Mouse (Mus musculus) kidney, adult 8-10 months (tissue): Measurements from ENCODE around the gene Tmem86a.
"Not testable (repeated sequence)": the region's sequence is repeated elsewhere in the genome, so short reads cannot be mapped to it uniquely, and the experiment has no call there.

Experiments
- DNase-seq, 2 experiments: peaks; one replicate each; pipeline ENCODE4 v3.0.0; 2022

Tmem86a gene

DNA sequence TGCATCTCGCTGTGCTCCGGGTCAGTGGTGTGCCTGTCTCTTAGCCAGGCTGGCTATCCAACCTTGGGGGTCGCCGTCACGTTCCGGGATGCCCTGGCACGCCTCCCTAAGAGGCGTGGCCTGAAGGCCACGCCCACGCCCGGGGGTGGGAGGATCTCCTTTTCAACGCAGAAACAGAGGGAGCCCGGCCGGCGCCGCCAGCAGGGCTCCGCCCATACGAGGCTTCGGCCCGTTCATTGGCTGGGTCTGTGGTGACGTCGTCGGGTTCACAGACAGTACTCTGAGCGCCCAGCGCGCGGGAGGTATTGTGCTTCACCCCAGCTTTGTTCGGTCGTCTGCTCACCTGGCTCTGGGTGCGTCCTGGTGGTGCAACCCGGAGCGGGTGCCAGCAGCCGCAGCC, at the start of gene Tmem86a:
Gene Tmem86a (plus strand): TSS at position 236 of the 400 bp plus-strand sequence.
- DNase-seq: peak; percentile 95 to 96

DNA sequence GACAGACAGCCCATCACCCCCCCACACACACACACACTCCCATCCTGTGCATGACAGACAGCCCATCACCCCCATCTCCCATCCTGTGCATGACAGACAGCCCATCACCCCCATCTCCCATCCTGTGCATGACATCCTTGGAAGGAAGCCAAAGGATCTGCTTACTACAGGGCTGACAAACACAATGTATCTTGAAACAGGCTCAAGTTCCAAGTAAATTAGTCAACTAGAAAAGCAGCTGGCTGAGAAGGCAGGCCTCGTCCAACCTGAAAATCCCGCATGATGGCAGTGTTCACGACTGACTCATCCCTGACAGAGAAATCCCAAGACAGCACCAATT, 49.8 kb upstream of the Tmem86a start:
- DNase-seq: peak in 1 of 2 experiments; percentile 39

DNA sequence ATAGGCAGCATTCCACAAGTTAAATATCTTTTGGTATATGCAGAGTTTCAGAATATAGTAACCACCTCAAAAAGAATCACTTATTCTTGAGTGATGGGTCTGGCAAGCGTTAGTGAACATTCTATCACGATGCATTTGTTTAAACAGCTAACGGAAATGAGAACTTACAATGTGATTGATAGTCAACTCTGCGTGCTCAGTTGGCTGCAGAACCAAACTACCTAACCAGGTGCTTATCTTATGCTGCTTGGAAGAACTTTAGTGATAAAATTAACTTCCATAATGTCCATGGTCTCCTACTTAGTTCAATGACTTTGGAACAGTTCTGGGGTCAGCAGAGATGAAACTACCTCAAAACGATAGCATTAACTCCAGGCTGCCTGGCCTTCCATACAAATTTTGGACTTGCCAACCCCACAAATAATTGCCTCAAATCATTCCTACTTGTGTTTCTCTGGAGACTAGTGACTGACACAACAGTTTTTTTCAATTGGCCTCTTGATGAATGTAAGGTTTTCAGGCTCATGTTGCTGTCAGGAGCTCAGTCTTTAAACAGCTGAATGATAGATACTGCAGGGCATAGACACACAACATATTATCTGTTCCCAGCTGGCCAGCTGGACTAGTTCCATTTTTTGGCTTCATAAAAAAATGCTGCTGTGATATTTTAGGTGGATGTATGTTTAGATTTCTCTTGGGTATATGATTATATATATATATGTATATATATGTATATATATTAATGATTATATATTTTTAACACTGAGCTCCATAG, 49.1 kb upstream of the Tmem86a start:
- no peak for DNase-seq

DNA sequence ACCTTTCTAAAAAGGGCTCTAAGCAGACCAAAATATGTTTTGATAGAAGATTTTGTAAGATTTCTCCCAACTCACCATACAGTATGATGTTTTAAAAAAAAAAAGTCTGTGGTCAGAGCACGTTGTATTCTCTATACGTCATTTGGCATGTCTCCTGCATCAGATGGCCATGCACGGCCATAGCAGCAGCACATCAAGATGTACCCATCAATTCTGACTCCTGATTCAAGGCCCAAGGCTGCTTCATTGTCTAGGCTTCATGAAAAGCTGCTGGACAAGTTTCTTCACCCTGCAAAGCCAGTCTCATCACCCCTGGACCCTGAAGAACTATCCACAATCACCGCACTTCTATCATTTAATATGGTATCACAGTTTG, 48.5 kb upstream of the Tmem86a start:
- DNase-seq: no peak

DNA sequence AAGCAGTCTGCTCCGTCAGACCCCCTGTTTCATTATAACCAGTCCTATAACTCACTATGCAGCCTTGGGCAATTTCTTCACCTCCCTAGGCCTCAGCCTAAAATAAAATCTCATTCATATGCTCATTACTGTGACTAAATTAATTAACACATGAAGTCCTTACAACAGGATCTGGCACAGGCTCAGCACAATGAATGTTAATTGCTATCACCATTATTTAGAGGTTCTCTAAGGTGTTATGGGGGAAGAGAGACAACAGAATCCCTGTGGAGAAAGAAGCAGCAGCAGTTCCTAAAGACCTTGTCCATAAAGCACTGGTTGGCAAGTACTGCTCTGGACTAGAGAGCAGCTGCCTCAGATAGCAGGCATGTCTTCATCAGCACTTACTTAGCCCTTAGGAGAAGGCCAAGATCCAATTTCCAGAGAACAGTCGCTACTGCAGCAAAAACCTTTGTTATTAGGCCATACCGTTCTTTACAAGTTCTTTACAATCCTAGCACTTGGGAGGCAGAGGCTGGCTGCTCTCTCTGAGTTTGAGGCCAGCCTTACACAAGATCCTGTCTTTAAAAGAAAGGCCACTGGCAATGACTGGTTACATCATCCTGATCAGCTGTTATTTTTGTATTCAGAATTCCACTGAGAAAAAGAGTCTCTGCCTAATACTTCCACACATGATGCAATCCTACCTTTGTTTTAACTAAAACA, 46.8 kb upstream of the Tmem86a start:
- DNase-seq: no peak

DNA sequence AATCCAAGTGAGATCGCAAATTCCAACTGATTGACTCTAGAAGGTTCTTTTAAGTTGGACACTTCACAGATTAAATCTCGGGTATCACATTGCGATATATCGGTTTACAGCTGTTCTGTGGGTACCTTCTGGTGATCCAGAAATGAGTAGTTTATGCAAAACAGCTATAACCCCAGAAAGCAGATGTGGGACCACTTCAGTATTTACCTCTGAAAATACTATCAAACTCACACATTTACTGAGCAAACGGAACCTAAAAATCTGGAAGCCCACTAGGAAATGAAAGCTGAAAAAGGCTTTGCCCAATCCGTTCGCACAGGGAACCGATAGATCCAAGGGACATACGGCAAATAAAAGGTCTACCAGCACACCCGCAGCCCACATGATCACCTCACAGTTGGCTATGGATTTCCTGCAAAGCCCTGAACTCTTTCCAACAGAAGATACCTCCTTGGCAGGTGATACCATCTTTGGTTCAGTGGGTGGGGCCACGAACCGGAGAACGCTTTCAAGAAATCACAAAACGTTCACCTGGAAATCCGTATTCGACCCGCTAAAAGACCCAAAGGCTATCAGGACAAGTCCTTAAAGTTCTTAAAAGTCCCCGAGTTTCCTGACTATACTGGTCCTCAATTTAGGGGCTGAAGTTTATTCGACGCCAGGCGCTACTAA, 43.2 kb upstream of the Tmem86a start:
- no peak for DNase-seq

DNA sequence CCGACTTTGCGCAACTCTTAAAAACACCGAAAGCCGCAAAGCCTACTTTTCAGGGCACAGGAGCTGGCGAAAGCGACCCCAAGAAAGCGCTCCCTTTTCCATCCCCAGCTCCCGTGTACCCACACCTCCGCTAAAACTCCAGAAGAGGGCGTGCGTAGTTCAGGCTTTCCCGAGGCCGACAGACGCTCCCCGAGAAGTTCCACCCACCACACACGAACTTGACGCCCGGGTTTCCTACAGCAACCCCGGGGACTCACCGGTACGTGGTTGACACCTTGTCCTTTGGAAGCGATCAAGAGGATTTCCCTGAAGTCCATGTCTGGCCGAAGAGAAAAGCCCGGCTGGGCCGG, 42.6 kb upstream of the Tmem86a start:
- DNase-seq: no peak

DNA sequence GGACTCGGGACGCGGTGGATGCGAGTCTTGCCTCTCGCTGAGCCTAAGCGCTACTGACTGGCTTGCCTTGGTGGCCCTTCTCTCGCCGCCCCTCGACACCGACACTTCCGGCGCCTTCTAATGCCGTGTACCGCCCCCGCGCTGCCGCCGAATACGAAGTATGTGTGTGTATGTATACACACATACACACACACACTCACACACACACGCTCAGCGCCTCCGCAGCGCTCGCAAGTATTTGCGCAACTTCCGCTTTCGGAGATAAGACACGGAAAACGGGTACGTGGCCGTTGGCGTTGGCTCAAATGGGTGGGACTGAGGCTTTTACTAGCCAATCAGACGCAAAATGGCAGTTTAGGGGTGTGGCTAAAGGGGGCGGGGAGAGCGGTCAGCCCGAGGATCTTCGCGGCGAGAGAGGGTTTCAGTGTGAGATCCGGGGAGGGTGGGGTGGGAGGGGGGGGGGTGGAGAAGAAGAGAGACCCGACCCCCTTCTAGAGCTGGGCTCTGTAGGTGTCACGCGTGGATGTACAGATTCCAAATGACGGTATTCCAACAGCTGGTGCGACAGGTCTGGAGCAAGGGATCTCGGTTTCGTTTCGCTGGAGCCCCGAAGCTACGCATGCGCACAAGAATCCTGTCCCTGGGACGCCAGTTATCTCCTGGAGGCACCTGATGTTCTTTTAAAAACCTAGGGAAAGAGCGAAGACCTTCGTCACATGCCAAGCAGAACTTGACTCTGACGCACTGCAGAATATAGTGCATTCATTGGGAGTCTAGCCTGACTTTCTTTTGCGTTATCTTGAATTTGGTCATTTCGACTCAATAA, 42.0 kb upstream of the Tmem86a start, which contains the start of gene Spty2d1:
Gene Spty2d1 (minus strand): TSS at position 244 of the 826 bp plus-strand sequence.
- peak; percentile 97 to 99 for DNase-seq

DNA sequence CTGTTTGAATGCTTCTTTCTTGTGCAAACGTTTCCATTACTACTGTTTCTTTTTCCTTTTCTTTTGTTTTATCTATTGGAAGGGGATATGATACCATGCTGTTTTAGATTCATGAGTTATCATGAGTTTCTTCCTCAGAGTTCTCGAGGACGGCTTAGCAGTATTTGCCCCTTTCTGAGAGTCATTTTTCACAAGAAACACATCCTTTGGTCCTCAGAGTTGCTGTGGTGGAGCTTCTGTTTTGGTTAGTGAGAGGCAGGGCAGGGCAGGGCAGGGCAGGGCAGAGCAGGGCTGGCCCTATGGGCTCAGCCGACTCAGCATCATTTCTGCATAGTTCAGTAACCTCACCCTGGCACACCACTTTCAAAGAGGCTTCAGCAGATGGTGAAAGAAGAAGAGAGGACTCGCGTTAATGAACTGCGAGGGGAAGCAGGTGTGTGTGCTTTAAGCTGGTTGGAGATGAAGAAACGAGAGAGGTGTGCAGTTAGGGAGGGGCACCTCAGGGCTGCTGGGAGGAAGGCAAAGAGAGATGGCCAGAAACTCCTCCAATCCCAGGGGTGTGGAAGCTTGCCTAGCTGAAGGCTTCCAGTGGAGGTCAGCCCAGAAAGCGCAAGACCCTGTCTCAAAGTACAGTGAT, 37.2 kb upstream of the Tmem86a start:
- DNase-seq: no peak

DNA sequence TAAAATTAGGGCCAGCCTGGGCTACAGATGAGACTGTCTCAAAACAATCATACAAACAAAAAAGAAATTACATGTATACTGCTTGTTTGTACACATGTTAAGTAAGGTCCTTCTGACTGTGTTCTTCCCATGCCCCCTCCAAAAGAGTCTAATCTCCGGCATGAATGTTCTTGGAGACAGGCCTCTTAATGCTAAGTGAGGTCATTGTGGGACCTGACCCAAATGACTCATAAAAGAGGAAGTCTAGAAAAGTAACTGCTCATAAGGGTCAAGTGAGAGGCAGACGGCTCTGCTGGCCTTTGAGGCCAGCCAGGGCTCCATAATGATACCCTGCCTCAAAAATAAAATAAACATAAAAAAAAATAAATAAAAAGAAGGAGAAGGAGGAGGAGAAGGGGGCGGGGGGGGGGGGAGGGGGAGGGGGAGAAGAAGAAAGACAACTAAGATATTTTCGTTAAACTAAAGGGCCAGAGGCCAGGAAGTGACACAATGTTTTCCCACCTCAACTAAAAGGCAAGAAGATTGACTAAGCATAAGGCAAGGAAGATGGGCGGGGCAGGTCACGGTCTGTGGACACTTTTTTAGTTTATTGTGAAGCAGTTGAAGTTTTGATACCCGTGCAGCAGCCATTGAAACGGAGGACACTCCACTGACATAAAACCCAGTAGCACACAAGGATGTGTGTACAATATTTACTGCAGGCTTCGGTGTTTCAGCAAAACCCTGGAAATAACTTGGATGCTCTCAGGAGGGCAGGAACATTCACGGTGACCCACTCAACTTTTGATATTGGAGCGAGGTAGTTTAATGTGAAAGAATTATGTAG, 35.6 kb upstream of the Tmem86a start:
- DNase-seq: no peak

DNA sequence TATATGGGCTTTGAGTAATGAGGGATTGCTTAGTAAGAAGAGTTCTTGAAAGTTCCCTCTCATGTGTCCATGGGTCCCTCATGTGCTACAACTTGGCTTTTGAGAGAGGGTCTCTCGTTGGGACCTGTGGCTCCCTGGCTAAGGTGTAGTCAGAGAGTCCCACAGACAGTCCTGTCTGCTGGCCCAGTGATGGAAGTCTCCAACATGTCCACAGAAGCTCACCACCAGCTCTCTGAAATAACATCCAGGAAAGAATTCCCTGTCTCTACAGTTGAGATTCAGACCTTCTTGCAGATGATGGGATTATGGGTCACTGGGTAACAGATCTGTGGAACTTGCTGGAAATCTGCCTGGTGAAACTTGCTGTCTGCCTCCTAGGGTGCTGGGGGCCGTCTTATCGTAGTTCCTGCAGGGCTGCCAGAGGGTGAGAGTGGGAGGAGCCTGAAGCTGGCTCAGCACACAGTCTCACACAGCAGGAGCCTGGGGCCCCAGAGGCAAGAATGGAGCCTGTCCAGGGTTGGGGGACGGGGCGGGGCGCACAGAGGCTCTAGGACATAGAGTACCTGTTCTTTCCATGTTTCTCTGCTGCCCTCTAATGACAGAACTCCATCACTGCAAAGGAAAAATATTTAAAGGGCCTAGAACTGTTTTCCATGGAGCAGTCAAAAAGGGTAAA, 34.9 kb upstream of the Tmem86a start:
- peak; percentile 90 to 93 for DNase-seq

DNA sequence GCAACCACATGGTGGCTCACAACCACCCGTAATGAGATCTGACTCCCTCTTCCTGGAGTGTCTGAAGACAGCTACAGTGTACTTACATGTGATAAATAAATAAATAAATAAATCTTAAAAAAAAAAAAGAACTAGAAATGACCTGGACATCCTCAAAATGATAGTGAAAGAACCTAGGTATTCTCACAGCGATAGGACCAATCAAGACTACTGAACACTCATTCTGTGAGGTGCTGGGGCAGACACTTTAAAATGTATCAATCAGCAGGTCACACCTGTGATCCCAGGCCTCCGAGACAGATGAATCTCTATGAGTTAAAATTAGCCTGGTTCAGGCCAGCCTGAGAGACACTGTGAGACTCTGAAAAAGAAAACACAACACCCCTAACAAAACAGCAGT, 33.8 kb upstream of the Tmem86a start:
- no peak for DNase-seq

DNA sequence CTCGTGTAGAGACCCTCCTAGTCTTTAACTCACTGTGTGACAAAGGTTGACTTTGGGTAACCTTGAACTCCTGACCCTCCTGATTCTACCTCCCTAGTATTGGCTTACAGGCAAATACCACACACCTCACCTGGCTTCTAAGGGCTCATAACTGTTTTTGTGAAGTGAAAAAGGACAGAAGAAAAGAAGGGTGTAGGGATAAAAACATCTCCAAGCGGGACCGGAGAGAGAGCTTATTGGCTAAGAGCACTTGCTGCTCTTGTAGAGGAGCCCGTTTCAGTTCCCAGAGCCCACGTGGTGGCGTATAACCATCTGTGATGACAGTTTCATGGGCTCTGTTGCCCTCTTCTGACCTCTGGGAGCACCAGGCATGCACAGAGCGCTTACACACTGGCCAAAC, 33.3 kb upstream of the Tmem86a start:
- no peak for DNase-seq

DNA sequence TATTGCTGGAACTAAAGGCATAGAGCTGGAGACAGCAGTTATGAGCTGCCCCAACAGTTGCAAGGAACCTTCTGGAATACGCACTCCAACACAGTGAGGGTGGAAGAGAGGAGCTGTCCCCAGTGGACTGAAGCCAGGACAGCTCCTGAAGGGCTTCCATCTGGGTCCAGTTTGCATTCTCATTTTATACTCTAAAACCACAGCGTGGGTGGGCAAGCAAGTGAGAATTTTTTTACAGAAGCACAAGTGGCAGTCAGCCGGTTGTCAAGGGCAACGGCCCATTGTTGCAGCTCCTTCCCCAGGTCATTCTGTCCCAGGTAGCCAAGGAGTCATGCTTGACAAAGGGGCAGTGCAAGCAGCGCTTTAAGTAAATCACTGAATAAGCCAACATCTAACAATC, 30.8 kb upstream of the Tmem86a start:
- DNase-seq: no peak

DNA sequence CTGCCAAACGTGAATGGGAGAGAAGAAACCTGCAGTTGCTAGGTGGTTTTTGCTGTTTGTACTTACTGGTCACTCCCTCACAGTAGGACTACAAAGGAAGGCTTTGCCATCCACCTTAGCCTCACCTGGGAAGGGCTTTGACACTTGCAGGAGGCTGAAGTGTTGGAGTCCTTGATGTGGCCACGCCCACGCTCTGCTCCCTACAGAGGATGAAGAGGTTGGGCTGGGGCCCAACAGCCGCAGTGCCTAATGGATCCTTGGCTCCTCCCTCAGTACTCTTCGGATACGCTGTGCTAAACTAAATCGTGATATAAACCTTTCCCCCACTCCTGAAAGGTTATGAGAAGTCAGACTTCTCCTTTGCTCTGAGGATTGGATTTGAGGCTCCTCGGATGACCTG, 29.4 kb upstream of the Tmem86a start:
- no peak for DNase-seq

DNA sequence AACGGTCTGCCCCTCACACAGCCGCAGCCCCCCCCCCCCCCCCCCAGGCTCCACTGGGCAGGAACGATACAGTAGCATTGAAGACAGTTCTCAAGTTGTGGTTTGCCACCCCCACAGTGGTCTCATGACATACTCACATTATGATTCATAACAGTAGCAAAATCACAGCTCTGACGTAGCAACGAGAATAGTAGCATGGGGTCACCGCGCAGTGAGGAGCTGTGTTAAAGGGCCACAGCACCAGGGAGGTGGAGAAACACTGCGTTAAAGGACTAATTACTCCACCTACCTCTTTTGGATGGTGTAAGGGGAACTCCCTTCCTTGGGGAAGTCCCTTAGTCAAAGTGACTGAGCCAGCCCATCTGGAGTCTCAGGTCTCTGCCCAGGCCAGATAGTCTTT, 27.9 kb upstream of the Tmem86a start:
- no peak for DNase-seq

DNA sequence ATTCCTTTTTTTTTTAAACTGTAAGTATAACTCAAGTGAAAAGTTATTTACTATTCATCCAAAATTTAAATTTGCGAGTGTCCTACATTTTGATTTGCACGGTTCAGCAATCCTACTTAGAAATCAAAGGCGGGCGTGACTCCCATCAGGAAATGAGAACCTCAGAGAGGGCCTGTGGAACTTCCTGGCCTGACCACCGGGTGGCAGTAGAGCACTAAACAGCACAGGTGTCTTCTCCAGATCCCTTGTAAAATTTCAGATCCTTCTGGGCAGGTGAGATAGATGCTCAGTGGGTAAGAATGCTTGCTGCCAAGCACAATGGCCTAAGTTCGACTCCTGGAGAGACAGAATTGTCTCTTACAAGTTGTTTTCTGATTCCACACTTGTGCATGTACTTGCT, 26.9 kb upstream of the Tmem86a start:
- peak; percentile 63 to 89 for DNase-seq

DNA sequence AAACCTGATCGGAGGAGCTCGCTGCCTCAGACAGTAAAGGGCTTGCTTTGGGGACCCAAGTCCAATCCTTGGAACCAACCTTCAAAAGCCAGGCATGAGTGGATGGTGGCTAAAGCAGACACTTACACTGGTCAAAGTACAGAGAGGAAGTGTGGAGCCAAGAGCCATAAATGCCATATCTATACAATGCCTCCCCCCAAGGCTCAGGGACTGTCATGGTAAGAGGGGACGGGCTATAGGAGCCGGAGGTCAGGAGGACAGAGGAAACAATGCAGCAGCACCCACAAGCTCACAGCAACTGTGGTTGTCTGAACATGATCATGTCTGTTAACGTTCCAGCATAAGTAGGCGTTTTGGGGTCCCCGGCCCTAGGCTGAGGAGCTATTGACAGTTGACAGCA, 25.9 kb upstream of the Tmem86a start:
- no peak for DNase-seq

DNA sequence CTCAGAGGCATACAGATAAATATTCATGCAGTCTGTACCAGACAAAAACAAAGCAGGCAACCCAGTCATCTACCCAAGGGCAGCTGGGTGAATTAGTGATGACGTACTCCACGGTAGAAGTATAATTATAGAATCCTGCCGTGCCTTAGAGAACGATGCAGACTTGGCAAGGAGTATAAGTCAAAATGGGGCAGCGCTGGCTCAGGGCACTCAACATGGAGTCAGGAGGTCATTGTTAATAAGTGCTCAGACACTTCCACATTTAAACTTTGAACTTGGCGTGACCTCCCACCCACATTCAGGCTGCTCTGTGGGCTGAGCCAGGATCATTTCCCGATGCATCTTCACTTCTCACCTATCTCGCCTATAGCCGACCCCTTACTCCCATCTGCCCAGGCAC, 25.0 kb upstream of the Tmem86a start:
- peak; percentile 52 to 56 for DNase-seq

DNA sequence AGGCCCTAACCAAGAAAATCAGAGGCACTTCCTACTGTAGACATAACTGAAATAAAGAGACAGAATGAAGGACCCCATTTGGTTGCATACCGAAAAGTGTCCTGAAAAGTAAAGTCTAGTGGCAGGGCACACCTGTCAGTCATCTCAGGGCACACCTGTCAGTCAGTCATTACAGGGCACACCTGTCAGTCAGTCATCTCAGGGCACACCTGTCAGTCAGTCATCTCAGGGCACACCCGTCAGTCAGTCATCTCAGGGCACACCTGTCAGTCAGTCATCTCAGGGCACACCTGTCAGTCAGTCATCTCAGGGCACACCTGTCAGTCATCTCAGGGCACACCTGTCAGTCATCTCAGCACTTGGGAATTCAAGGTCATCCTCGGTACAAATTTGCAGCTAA, 23.5 kb upstream of the Tmem86a start:
- DNase-seq: not testable (repeated sequence)

DNA sequence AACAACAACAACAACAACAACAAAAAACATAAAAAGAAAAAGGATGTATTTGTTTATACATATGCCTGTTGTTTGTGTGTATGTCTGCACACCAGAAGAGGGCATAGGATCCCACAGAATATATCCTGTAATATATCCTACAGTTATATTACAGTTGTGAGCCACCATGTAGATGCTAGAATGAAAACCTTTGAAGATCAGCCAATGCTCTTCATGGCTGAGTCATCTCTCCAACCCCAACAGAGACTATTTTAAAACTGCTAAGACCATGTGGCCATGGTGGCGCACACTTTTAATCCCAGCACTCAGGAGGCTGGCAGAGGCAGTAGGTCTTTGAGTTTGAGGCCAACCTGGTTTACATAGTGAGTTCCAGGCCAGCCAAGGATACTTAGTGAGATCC, 22.9 kb upstream of the Tmem86a start:
- no peak for DNase-seq
